Mouse (Mus musculus): Measurements from ENCODE around the gene Mertk. TPM values are rescaled to one million over a fixed set of nuclear protein-coding genes. Genes with fewer than 3 reads are reported as not detected.

The Mertk gene
- polyA plus RNA-seq, 1 experiment from 2014 or later = 4.9 TPM

DNA sequence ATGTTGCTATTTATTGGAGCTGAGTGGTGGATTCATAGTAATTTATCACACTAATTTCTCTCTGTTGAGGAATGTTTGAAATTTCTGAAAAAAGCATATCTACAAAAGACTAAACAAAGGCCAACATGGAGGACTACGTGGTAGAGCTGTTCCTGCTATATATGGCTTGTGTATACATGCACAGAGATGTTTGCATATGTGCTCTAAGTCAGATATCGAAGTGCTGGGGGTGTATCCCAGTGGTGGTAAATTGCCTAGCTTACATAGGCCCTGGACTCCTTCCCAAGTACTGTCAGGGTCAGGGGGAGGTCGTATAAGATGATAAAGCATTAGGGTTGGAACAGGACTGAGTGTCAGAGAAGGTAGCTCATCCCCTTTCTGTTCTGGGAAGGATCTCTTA lies 133.9 kb downstream of the Mertk start:
- WGBS = 81% methylated on average over 3 of the region's 3 CpGs
- no peaks in the 10 kb centered on the region for H3K27me3 ChIP-seq (replicated peaks; ENCODE audit: control insufficient read depth, insufficient read depth, low read length)
- H3K36me3 ChIP-seq (ENCODE audit: control insufficient read depth, insufficient read depth, low read length) = peaks cover 6% of the 10 kb centered on the region; the same call in 1 of the 2 replicates
- H3K9ac ChIP-seq (ENCODE audit: low read depth, low read length) = no peak overlapping the region
- H3K4me2 ChIP-seq = no peak overlapping the region
- no peak overlapping the region for H3K4me3 ChIP-seq (ENCODE audit: low read depth, low read length)
- H3K9me3 ChIP-seq (ENCODE audit: control insufficient read depth, low read length) = no peaks in the 10 kb centered on the region
- DNase-seq (ENCODE audit: low spot score) = no peak
- no peak for ATAC-seq (replicated peaks; ENCODE audit: low FRiP score)
- H3K27ac ChIP-seq (ENCODE audit: low read depth, low read length) = no peak overlapping the region
- H3K4me1 ChIP-seq (replicated peaks; ENCODE audit: control insufficient read depth, insufficient read depth, low read length) = no peaks in the 10 kb centered on the region

DNA sequence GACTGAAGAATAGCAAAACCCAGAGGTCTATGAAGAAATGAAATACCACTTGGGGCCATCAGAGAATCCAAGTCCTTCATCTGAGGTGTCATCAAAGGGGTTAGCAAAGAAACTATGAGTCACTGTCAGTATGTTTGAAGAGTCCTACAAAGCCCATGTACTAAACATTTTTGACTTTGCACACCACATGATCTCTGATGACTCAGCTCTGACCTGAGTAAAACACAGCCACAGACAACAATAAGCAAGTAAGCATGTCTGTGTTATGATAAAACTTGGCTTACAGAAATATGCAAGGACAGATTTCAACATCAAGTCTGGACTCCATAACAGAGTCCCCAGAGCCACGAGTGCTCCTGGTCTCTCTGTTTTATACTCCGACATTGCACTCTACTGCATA lies 134.3 kb downstream of the Mertk start:
- ATAC-seq (replicated peaks; ENCODE audit: low FRiP score) = no peak
- WGBS = 91% methylated on average over 2 of the region's 2 CpGs
- H3K27ac ChIP-seq (ENCODE audit: low read depth, low read length) = no peak overlapping the region
- H3K27me3 ChIP-seq (replicated peaks; ENCODE audit: control insufficient read depth, insufficient read depth, low read length) = no peaks in the 10 kb centered on the region
- H3K9me3 ChIP-seq (ENCODE audit: control insufficient read depth, low read length) = no peaks in the 10 kb centered on the region
- no peak overlapping the region for H3K4me3 ChIP-seq (ENCODE audit: low read depth, low read length)
- no peak overlapping the region for H3K4me2 ChIP-seq
- H3K4me1 ChIP-seq (replicated peaks; ENCODE audit: control insufficient read depth, insufficient read depth, low read length) = no peaks in the 10 kb centered on the region
- no peak for DNase-seq (ENCODE audit: low spot score)
- H3K9ac ChIP-seq (ENCODE audit: low read depth, low read length) = no peak overlapping the region
- H3K36me3 ChIP-seq (ENCODE audit: control insufficient read depth, insufficient read depth, low read length) = peaks cover 6% of the 10 kb centered on the region; the same call in 1 of the 2 replicates

DNA sequence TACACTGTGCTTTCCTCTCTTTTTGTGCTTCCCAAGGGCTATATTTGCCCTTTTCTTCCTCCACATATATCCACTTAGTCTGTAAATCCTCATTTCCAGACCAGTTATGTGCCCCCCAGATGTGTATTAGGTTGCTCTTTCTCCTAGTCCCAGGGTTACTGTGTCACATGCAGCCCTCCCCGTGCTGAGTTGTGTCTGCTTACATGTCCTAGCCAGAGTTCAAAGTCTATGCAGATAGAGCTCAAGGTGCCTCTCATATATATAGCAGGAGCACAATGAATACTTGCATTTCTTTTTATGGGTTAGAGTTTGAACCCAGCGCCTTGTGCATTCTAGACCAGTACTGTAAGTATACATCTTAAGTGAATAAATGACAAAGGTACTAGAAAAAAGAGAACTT lies 134.7 kb downstream of the Mertk start:
- H3K27me3 ChIP-seq (replicated peaks; ENCODE audit: control insufficient read depth, insufficient read depth, low read length) = no peaks in the 10 kb centered on the region
- H3K4me1 ChIP-seq (replicated peaks; ENCODE audit: control insufficient read depth, insufficient read depth, low read length) = no peaks in the 10 kb centered on the region
- H3K27ac ChIP-seq (ENCODE audit: low read depth, low read length) = no peak overlapping the region
- 92% methylated on average over 2 of the region's 2 CpGs for WGBS
- H3K36me3 ChIP-seq (ENCODE audit: control insufficient read depth, insufficient read depth, low read length) = peaks cover 6% of the 10 kb centered on the region; the same call in 1 of the 2 replicates
- H3K4me2 ChIP-seq = no peak overlapping the region
- H3K4me3 ChIP-seq (ENCODE audit: low read depth, low read length) = no peak overlapping the region
- H3K9ac ChIP-seq (ENCODE audit: low read depth, low read length) = no peak overlapping the region
- H3K9me3 ChIP-seq (ENCODE audit: control insufficient read depth, low read length) = no peaks in the 10 kb centered on the region
- ATAC-seq (replicated peaks; ENCODE audit: low FRiP score) (no peak), DNase-seq (ENCODE audit: low spot score) (no peak)

DNA sequence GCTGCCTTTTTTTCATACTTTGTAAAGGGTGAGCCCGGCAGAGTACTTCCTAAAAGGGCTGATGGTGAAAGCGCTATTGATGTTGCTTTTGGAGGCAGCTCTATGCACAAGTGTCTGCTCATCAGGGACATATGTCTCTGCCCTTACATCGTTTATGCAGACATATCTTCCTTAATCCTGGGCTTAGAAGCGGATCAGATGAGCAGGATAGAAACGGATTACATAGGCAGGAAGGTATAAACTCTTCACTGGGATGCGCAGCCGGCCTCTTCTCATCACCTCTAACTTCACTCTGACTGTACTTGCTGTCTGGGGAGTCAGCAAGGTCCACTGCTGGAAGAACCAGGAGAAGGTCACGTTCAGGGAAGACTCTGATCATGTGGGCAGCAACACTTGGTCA lies 138.8 kb downstream of the Mertk start:
- Histone ChIP-seq H3K4me1 (replicated peaks; ENCODE audit: control insufficient read depth, insufficient read depth, low read length) (no peaks in the 10 kb centered on the region), H3K4me3 (ENCODE audit: low read depth, low read length) (no peak overlapping the region), H3K36me3 (ENCODE audit: control insufficient read depth, insufficient read depth, low read length) (peaks cover 3% of the 10 kb centered on the region; the same call in 1 of the 2 replicates), H3K4me2 (no peak overlapping the region), H3K9me3 (ENCODE audit: control insufficient read depth, low read length) (no peaks in the 10 kb centered on the region), H3K27ac (ENCODE audit: low read depth, low read length) (no peak overlapping the region), H3K27me3 (replicated peaks; ENCODE audit: control insufficient read depth, insufficient read depth, low read length) (no peaks in the 10 kb centered on the region), H3K9ac (ENCODE audit: low read depth, low read length) (no peak overlapping the region)
- no peak for DNase-seq (ENCODE audit: low spot score)
- no peak for ATAC-seq (replicated peaks; ENCODE audit: low FRiP score)
- 88% methylated on average over 8 of the region's 8 CpGs for WGBS

DNA sequence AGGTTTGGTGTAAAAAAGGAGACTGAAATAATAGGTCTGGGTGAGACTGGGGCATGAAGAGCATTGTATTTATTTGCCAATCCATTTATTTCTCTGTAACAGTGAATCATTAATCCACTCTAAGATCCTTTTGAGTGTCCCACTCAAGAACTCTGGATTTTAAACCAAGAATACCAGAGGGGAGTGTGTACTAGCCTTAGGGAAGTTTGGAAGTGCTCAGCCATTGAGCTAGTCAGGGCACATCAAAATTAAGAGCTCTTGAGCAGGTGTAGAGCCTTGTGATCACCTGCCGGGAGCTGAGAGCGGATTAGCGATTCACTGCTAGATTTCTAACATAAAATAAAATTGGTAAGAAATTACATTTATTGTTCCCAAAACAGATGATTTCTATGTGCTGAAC lies 139.9 kb downstream of the Mertk start:
- no peak for ATAC-seq (replicated peaks; ENCODE audit: low FRiP score)
- H3K27ac ChIP-seq (ENCODE audit: low read depth, low read length) = no peak overlapping the region
- no peak overlapping the region for H3K4me2 ChIP-seq
- peaks cover 3% of the 10 kb centered on the region; the same call in 1 of the 2 replicates for H3K36me3 ChIP-seq (ENCODE audit: control insufficient read depth, insufficient read depth, low read length)
- no peaks in the 10 kb centered on the region for H3K4me1 ChIP-seq (replicated peaks; ENCODE audit: control insufficient read depth, insufficient read depth, low read length)
- 93% methylated on average over 3 of the region's 3 CpGs for WGBS
- no peak overlapping the region for H3K4me3 ChIP-seq (ENCODE audit: low read depth, low read length)
- H3K27me3 ChIP-seq (replicated peaks; ENCODE audit: control insufficient read depth, insufficient read depth, low read length) = no peaks in the 10 kb centered on the region
- no peak for DNase-seq (ENCODE audit: low spot score)
- no peaks in the 10 kb centered on the region for H3K9me3 ChIP-seq (ENCODE audit: control insufficient read depth, low read length)
- no peak overlapping the region for H3K9ac ChIP-seq (ENCODE audit: low read depth, low read length)

DNA sequence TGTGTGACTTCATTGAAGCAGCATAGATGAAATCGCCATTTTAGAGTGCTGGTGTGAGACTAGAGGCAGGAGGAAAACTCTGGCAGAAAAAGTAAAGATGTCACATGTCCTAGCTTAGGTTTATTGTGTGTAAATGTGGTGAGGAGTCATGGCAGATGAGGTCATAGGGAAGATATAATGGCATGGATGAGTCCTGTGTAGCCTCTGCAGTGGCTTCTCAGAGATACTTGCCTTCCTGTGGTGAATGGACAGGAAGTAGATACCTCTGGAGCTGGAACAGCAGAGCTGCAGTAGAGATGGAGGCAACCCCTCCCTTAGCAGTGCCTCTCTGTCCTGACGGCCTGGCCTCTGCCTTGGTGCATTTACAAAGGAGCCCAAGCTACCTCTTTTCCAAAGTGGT lies 140.7 kb downstream of the Mertk start:
- no peaks in the 10 kb centered on the region for H3K27me3 ChIP-seq (replicated peaks; ENCODE audit: control insufficient read depth, insufficient read depth, low read length)
- no peak overlapping the region for H3K4me2 ChIP-seq
- 67% methylated on average over 2 of the region's 2 CpGs for WGBS
- no peak overlapping the region for H3K9ac ChIP-seq (ENCODE audit: low read depth, low read length)
- no peak; the same call in 1 of the 2 replicates for ATAC-seq (replicated peaks; ENCODE audit: low FRiP score)
- DNase-seq (ENCODE audit: low spot score) = no peak
- H3K9me3 ChIP-seq (ENCODE audit: control insufficient read depth, low read length) = no peaks in the 10 kb centered on the region
- peaks cover 3% of the 10 kb centered on the region; the same call in 1 of the 2 replicates for H3K36me3 ChIP-seq (ENCODE audit: control insufficient read depth, insufficient read depth, low read length)
- no peaks in the 10 kb centered on the region for H3K4me1 ChIP-seq (replicated peaks; ENCODE audit: control insufficient read depth, insufficient read depth, low read length)
- H3K4me3 ChIP-seq (ENCODE audit: low read depth, low read length) = no peak overlapping the region
- H3K27ac ChIP-seq (ENCODE audit: low read depth, low read length) = no peak overlapping the region

DNA sequence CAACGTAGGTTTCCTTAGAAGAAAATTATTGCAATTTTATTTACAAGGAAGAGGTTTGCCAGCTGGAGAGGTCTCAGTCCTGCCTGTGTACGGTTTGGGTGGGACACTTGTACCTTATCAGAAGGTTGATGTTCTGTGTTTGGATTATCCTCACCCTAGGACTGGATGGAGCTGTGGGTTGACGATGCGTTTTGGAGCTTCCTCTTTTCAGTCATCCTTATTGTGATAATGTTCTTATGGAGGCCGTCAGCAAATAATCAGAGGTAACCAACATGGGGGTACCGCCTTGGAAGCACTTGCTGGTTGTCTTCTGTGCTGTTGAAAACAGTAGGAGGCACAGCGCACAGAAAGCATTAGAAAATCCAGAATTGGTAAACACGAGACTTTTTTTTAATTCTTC lies 143.7 kb downstream of the Mertk start:
- no peaks in the 10 kb centered on the region; the same call in 1 of the 2 replicates for H3K36me3 ChIP-seq (ENCODE audit: control insufficient read depth, insufficient read depth, low read length)
- 69% methylated on average over 8 of the region's 8 CpGs for WGBS
- ATAC-seq (replicated peaks; ENCODE audit: low FRiP score) = no peak

DNA sequence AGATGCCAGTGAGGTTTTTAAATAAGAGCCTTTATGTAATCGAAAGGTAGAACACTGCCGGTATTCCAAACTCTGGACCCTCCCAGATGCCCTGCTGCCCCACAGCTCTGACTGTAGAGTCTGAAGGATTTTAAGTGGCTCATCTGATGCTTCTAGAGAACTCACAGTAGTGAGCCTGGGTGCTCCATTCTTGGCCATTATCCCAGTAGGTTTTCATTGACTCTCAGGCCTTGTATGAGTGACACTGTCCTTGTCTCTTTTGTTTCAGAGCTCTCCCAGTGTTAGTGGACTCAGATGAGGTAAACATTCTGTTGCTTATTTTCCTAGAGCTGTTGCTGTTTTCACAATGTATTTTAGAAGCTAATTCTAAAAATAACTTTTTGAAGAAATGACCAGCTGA lies 151.3 kb downstream of the Mertk start:
- Histone ChIP-seq H3K9me3 (ENCODE audit: control insufficient read depth, low read length) (no peaks in the 10 kb centered on the region), H3K27me3 (replicated peaks; ENCODE audit: control insufficient read depth, insufficient read depth, low read length) (no peaks in the 10 kb centered on the region), H3K4me1 (replicated peaks; ENCODE audit: control insufficient read depth, insufficient read depth, low read length) (no peaks in the 10 kb centered on the region), H3K27ac (ENCODE audit: low read depth, low read length) (no peak overlapping the region), H3K4me3 (ENCODE audit: low read depth, low read length) (no peak overlapping the region), H3K36me3 (ENCODE audit: control insufficient read depth, insufficient read depth, low read length) (peaks cover 4% of the 10 kb centered on the region; the same call in 1 of the 2 replicates), H3K9ac (ENCODE audit: low read depth, low read length) (no peak overlapping the region), H3K4me2 (no peak overlapping the region)
- ATAC-seq (replicated peaks; ENCODE audit: low FRiP score) = no peak
- 94% methylated on average over 2 of the region's 2 CpGs for WGBS
- no peak for DNase-seq (ENCODE audit: low spot score)

More for the DNA sequence above, 143.7 kb downstream of the Mertk start:
- Histone ChIP-seq H3K27me3 (replicated peaks; ENCODE audit: control insufficient read depth, insufficient read depth, low read length) (no peaks in the 10 kb centered on the region), H3K4me1 (replicated peaks; ENCODE audit: control insufficient read depth, insufficient read depth, low read length) (no peaks in the 10 kb centered on the region), H3K9me3 (ENCODE audit: control insufficient read depth, low read length) (no peaks in the 10 kb centered on the region), H3K9ac (ENCODE audit: low read depth, low read length) (no peak overlapping the region), H3K4me3 (ENCODE audit: low read depth, low read length) (no peak overlapping the region), H3K27ac (ENCODE audit: low read depth, low read length) (no peak overlapping the region), H3K4me2 (no peak overlapping the region)
- no peak for DNase-seq (ENCODE audit: low spot score)

Data from liver, embryonic 11.5 days (tissue).